Mouse (Mus musculus): ENCODE results near the gene AC129217.1. TPM values are rescaled to one million over a fixed set of nuclear protein-coding genes. Genes with fewer than 3 reads are reported as not detected.

The AC129217.1 gene
- polyA plus RNA-seq, 1 experiment from 2014 or later, result not detected

GRCm38 (mm10) chr19:8838041-8838730 is 8.6 kb downstream of the AC129217.1 start:
- Histone ChIP-seq H3K9me3 (ENCODE audit: control insufficient read depth) (no peaks in the 10 kb centered on the region), H3K4me1 (replicated peaks; ENCODE audit: control insufficient read depth, insufficient read depth, low read length) (no peaks in the 10 kb centered on the region), H3K27ac (ENCODE audit: low read depth, low read length) (peak overlapping the region; percentile 92), H3K27me3 (replicated peaks; ENCODE audit: control insufficient read depth, insufficient read depth, low read length) (no peaks in the 10 kb centered on the region), H3K9ac (ENCODE audit: low read depth, low read length) (peak overlapping the region; percentile 83), H3K4me3 (ENCODE audit: low read depth, low read length) (peak overlapping the region; percentile 62), H3K36me3 (ENCODE audit: control insufficient read depth, insufficient read depth) (peaks cover 15% of the 10 kb centered on the region), H3K4me2 (replicated peaks; ENCODE audit: low read depth) (peak overlapping the region; percentile 89)
- TF ChIP-seq CTCF (IDR thresholded peaks at IDR 0.05; ENCODE audit: low read depth), result no peak
- WGBS, result 20% methylated on average over 15 of the region's 15 CpGs
- no peak for ATAC-seq

GRCm38 (mm10) chr19:8839103-8839907 is 9.7 kb downstream of the AC129217.1 start, which contains the start of gene Gng3:
Gene Gng3, minus strand, starts transcription at chr19:8839194.
- ATAC-seq, result no peak
- Histone ChIP-seq H3K9me3 (ENCODE audit: control insufficient read depth) (no peaks in the 10 kb centered on the region), H3K4me2 (replicated peaks; ENCODE audit: low read depth) (peak within 1 kb of the TSS; percentile 89), H3K9ac (ENCODE audit: low read depth, low read length) (peak within 1 kb of the TSS; percentile 83), H3K27ac (ENCODE audit: low read depth, low read length) (peak within 1 kb of the TSS; percentile 92), H3K27me3 (replicated peaks; ENCODE audit: control insufficient read depth, insufficient read depth, low read length) (no peaks in the 10 kb centered on the region), H3K4me1 (replicated peaks; ENCODE audit: control insufficient read depth, insufficient read depth, low read length) (no peaks in the 10 kb centered on the region), H3K36me3 (ENCODE audit: control insufficient read depth, insufficient read depth) (peaks cover 11% of the 10 kb centered on the region; the same call in 1 of the 2 replicates), H3K4me3 (ENCODE audit: low read depth, low read length) (peak within 1 kb of the TSS; percentile 62)
- no peak for TF ChIP-seq CTCF (IDR thresholded peaks at IDR 0.05; ENCODE audit: low read depth)
- WGBS, result 81% methylated on average over 11 of the region's 11 CpGs

GRCm38 (mm10) chr19:8839908-8840791 is 10.6 kb downstream of the AC129217.1 start:
- no peak for TF ChIP-seq CTCF (IDR thresholded peaks at IDR 0.05; ENCODE audit: low read depth)
- Histone ChIP-seq H3K4me2 (replicated peaks; ENCODE audit: low read depth) (peak overlapping the region; percentile 66), H3K4me3 (ENCODE audit: low read depth, low read length) (peak overlapping the region; percentile 41), H3K27me3 (replicated peaks; ENCODE audit: control insufficient read depth, insufficient read depth, low read length) (no peaks in the 10 kb centered on the region), H3K27ac (ENCODE audit: low read depth, low read length) (peak overlapping the region; percentile 21), H3K9me3 (ENCODE audit: control insufficient read depth) (no peaks in the 10 kb centered on the region), H3K36me3 (ENCODE audit: control insufficient read depth, insufficient read depth) (peaks cover 6% of the 10 kb centered on the region; the same call in 1 of the 2 replicates), H3K9ac (ENCODE audit: low read depth, low read length) (peak overlapping the region; percentile 60), H3K4me1 (replicated peaks; ENCODE audit: control insufficient read depth, insufficient read depth, low read length) (no peaks in the 10 kb centered on the region)
- ATAC-seq, result peak; percentile 60
- 26% methylated on average over 29 of the region's 29 CpGs for WGBS

GRCm38 (mm10) chr19:8841012-8841411 is 11.4 kb downstream of the AC129217.1 start:
- Histone ChIP-seq H3K4me2 (replicated peaks; ENCODE audit: low read depth) (peak overlapping the region; percentile 66), H3K4me3 (ENCODE audit: low read depth, low read length) (peak overlapping the region; percentile 41; the same call in 1 of the 2 replicates), H3K36me3 (ENCODE audit: control insufficient read depth, insufficient read depth) (peaks cover 4% of the 10 kb centered on the region), H3K27ac (ENCODE audit: low read depth, low read length) (no peak overlapping the region), H3K9ac (ENCODE audit: low read depth, low read length) (peak overlapping the region; percentile 60), H3K4me1 (replicated peaks; ENCODE audit: control insufficient read depth, insufficient read depth, low read length) (no peaks in the 10 kb centered on the region), H3K27me3 (replicated peaks; ENCODE audit: control insufficient read depth, insufficient read depth, low read length) (no peaks in the 10 kb centered on the region), H3K9me3 (ENCODE audit: control insufficient read depth) (no peaks in the 10 kb centered on the region)
- 94% methylated on average over 7 of the region's 7 CpGs for WGBS
- no peak for ATAC-seq
- no peak for TF ChIP-seq CTCF (IDR thresholded peaks at IDR 0.05; ENCODE audit: low read depth)

- TF ChIP-seq CTCF (IDR thresholded peaks at IDR 0.05; ENCODE audit: low read depth), result no peak
- Histone ChIP-seq H3K9me3 (ENCODE audit: control insufficient read depth) (no peaks in the 10 kb centered on the region), H3K4me1 (replicated peaks; ENCODE audit: control insufficient read depth, insufficient read depth, low read length) (no peaks in the 10 kb centered on the region), H3K9ac (ENCODE audit: low read depth, low read length) (no peak overlapping the region), H3K27me3 (replicated peaks; ENCODE audit: control insufficient read depth, insufficient read depth, low read length) (no peaks in the 10 kb centered on the region), H3K36me3 (ENCODE audit: control insufficient read depth, insufficient read depth) (peaks cover 23% of the 10 kb centered on the region), H3K4me3 (ENCODE audit: low read depth, low read length) (no peak overlapping the region), H3K4me2 (replicated peaks; ENCODE audit: low read depth) (no peak overlapping the region), H3K27ac (ENCODE audit: low read depth, low read length) (no peak overlapping the region)
- WGBS, result 87% methylated on average over 6 of the region's 6 CpGs
- no peak for ATAC-seq
These were observed 13.4 kb downstream of the AC129217.1 start for GRCm38 (mm10) chr19:8842961-8843360.

Data from intestine, postnatal 0 days (tissue).